Mouse (Mus musculus) MEL (cell line): ENCODE measurements around the gene Zfand2b. TPM values are rescaled to one million over a fixed set of nuclear protein-coding genes. Genes with fewer than 3 reads are reported as not detected.

Experiments used
- DNase-seq: peaks from one replicate; pipeline ENCODE4 v3.0.0; 2011; ENCODE audit warnings: low read depth, low spot score
- H3K27ac ChIP-seq: 2 replicates; pipeline ENCODE4 v1.5.1; 2012; ENCODE audit warnings: low read depth, mild to moderate bottlenecking, control low read depth, low read length, moderate library complexity; ENCODE audit not compliant: control insufficient read depth
- H3K27me3 ChIP-seq, 2 experiments: fragments of 150-350 bp in 1 of 2; sonication (generic) in 1 of 2; 2 replicates each; pipeline ENCODE4 v1.6.1; 2012; ENCODE audit warnings: low read length in 2 of 2, mild to moderate bottlenecking in 2 of 2, improper control_type of control experiment in 1 of 2, moderate library complexity in 1 of 2; ENCODE audit not compliant: insufficient read depth in 2 of 2, control insufficient read depth in 1 of 2
- H3K36me3 ChIP-seq, 2 experiments: 2 replicates each; pipeline ENCODE4 v1.6.1; 2012 to 2014; ENCODE audit warnings: low read length in 2 of 2, improper control_type of control experiment in 1 of 2, inconsistent platforms in 1 of 2, mild to moderate bottlenecking in 1 of 2; ENCODE audit not compliant: insufficient read depth in 2 of 2, control insufficient read depth in 1 of 2
- H3K4me1 ChIP-seq, 2 experiments: fragments of 150-350 bp in 1 of 2; sonication (generic) in 1 of 2; 2 replicates each; pipeline ENCODE4 v1.6.1; 2012; ENCODE audit warnings: low read length in 2 of 2, improper control_type of control experiment in 1 of 2, mild to moderate bottlenecking in 1 of 2; ENCODE audit not compliant: insufficient read depth in 2 of 2, control insufficient read depth in 1 of 2
- H3K4me3 ChIP-seq, 2 experiments: fragments of 150-350 bp in 1 of 2; sonication (generic) in 1 of 2; 2 replicates each; pipeline ENCODE4 v1.5.1; 2012; ENCODE audit warnings: low read depth in 2 of 2, low read length in 2 of 2, mild to moderate bottlenecking in 2 of 2, moderate library complexity in 2 of 2, control low read depth in 1 of 2, improper control_type of control experiment in 1 of 2; ENCODE audit not compliant: control insufficient read depth in 1 of 2, insufficient read depth in 1 of 2
- H3K79me2 ChIP-seq: 2 replicates; pipeline ENCODE4 v1.6.1; 2012; ENCODE audit warnings: mild to moderate bottlenecking, low read length, moderate library complexity; ENCODE audit not compliant: control insufficient read depth, poor library complexity, insufficient read depth
- H3K9ac ChIP-seq: 2 replicates; pipeline ENCODE4 v1.6.1; 2012; ENCODE audit warnings: low read depth, mild to moderate bottlenecking, control low read depth, low read length, moderate library complexity; ENCODE audit not compliant: control insufficient read depth, poor library complexity, severe bottlenecking
- H3K9me3 ChIP-seq: fragments of 150-350 bp; sonication (generic); replicated peaks from 2 replicates; pipeline ENCODE4 v1.6.1; 2012; ENCODE audit warnings: mild to moderate bottlenecking, low read length, improper control_type of control experiment, moderate library complexity; ENCODE audit not compliant: insufficient read depth
- CHD1 ChIP-seq: IDR thresholded peaks from 2 replicates; pipeline ENCODE4 v1.6.1; 2012; ENCODE audit warnings: low read depth, mild to moderate bottlenecking, inconsistent platforms, low read length, improper control_type of control experiment
- CTCF ChIP-seq, 3 experiments: IDR thresholded peaks in 2 of 3; conservative IDR thresholded peaks in 1 of 3; 2 replicates each; pipeline ENCODE4 v1.5.1; 2011 to 2012; ENCODE audit warnings: low read length in 3 of 3, low read depth in 2 of 3, mild to moderate bottlenecking in 2 of 3, improper control_type of control experiment in 1 of 3, inconsistent platforms in 1 of 3, mixed read lengths in 1 of 3, moderate library complexity in 1 of 3; ENCODE audit not compliant: control insufficient read depth in 1 of 3, insufficient read depth in 1 of 3, poor library complexity in 1 of 3, severe bottlenecking in 1 of 3
- E2F4 ChIP-seq: IDR thresholded peaks from 2 replicates; pipeline ENCODE4 v1.6.1; 2011; ENCODE audit warnings: low read depth, low read length, improper control_type of control experiment, borderline replicate concordance
- ELF1 ChIP-seq: IDR thresholded peaks from 2 replicates; pipeline ENCODE4 v1.6.1; 2014; ENCODE audit warnings: low read depth, mild to moderate bottlenecking, inconsistent platforms, low read length, improper control_type of control experiment, moderate library complexity
- EP300 ChIP-seq, 2 experiments: IDR thresholded peaks; 2 replicates each; pipeline ENCODE4 v1.6.1; 2011; ENCODE audit warnings: improper control_type of control experiment in 2 of 2, low read length in 2 of 2, low read depth in 1 of 2, mild to moderate bottlenecking in 1 of 2
- ETS1 ChIP-seq: IDR thresholded peaks from 2 replicates; pipeline ENCODE4 v1.6.1; 2012; ENCODE audit warnings: low read depth, mild to moderate bottlenecking, inconsistent platforms, low read length, improper control_type of control experiment, moderate library complexity
- GABPA ChIP-seq: IDR thresholded peaks from 2 replicates; pipeline ENCODE4 v1.6.1; 2012; ENCODE audit warnings: low read depth, mild to moderate bottlenecking, inconsistent platforms, low read length, improper control_type of control experiment, moderate library complexity
- GATA1 ChIP-seq: IDR thresholded peaks from 2 replicates; pipeline ENCODE4 v1.6.1; 2011; ENCODE audit warnings: low read depth, low read length, improper control_type of control experiment
- HCFC1 ChIP-seq: IDR thresholded peaks from 2 replicates; pipeline ENCODE4 v1.6.1; 2012; ENCODE audit warnings: low read depth, mild to moderate bottlenecking, inconsistent platforms, low read length, improper control_type of control experiment, moderate library complexity
- JUND ChIP-seq: IDR thresholded peaks from 2 replicates; pipeline ENCODE4 v1.6.1; 2011; ENCODE audit warnings: low read depth, mild to moderate bottlenecking, improper control_type of control experiment, low read length
- MAZ ChIP-seq: IDR thresholded peaks from 2 replicates; pipeline ENCODE4 v1.6.1; 2012; ENCODE audit warnings: low read depth, mild to moderate bottlenecking, inconsistent platforms, low read length, improper control_type of control experiment
- MEF2A ChIP-seq: IDR thresholded peaks from 2 replicates; pipeline ENCODE4 v1.6.1; 2014; ENCODE audit warnings: low read depth, mild to moderate bottlenecking, inconsistent platforms, low read length, improper control_type of control experiment; ENCODE audit not compliant: poor library complexity, insufficient replicate concordance, severe bottlenecking; ENCODE audit errors: extremely low read depth
- MXI1 ChIP-seq: IDR thresholded peaks from 2 replicates; pipeline ENCODE4 v1.6.1; 2011; ENCODE audit warnings: mild to moderate bottlenecking, low read depth, low read length, improper control_type of control experiment
- MYB ChIP-seq: IDR thresholded peaks from 2 replicates; pipeline ENCODE4 v1.6.1; 2011; ENCODE audit warnings: mild to moderate bottlenecking, low read depth, low read length, improper control_type of control experiment
- NELFE ChIP-seq: IDR thresholded peaks from 2 replicates; pipeline ENCODE4 v1.6.1; 2011; ENCODE audit warnings: low read depth, low read length, improper control_type of control experiment
- POLR2A ChIP-seq, 2 experiments: IDR thresholded peaks; 2 replicates each; pipeline ENCODE4 v1.6.1; 2011 to 2012; ENCODE audit warnings: low read length in 2 of 2, mild to moderate bottlenecking in 2 of 2, control low read depth in 1 of 2, improper control_type of control experiment in 1 of 2, low read depth in 1 of 2, moderate library complexity in 1 of 2; ENCODE audit not compliant: control insufficient read depth in 1 of 2, insufficient read depth in 1 of 2, poor library complexity in 1 of 2
- POLR2AphosphoS2 ChIP-seq: IDR thresholded peaks from 2 replicates; pipeline ENCODE4 v1.6.1; 2011; ENCODE audit warnings: low read length, improper control_type of control experiment
- POLR2AphosphoS5 ChIP-seq: IDR thresholded peaks from 2 replicates; pipeline ENCODE4 v1.6.1; 2012; ENCODE audit warnings: low read depth, borderline replicate concordance, mild to moderate bottlenecking, inconsistent platforms, low read length, moderate library complexity, mixed read lengths
- RAD21 ChIP-seq: IDR thresholded peaks from 2 replicates; pipeline ENCODE4 v1.6.1; 2011; ENCODE audit warnings: mild to moderate bottlenecking, low read depth, low read length, improper control_type of control experiment
- SIN3A ChIP-seq: IDR thresholded peaks from 2 replicates; pipeline ENCODE4 v1.6.1; 2012; ENCODE audit warnings: low read length, improper control_type of control experiment, inconsistent platforms
- SMC3 ChIP-seq: IDR thresholded peaks from 2 replicates; pipeline ENCODE4 v1.6.1; 2011; ENCODE audit warnings: low read depth, low read length, improper control_type of control experiment
- TAL1 ChIP-seq: IDR thresholded peaks from 2 replicates; pipeline ENCODE4 v1.6.1; 2012; ENCODE audit warnings: mild to moderate bottlenecking, inconsistent platforms, low read length, moderate library complexity, mixed read lengths
- TBP ChIP-seq: IDR thresholded peaks from 2 replicates; pipeline ENCODE4 v1.8.0; 2011; ENCODE audit warnings: low read depth, low read length, improper control_type of control experiment
- TCF12 ChIP-seq: IDR thresholded peaks from 2 replicates; pipeline ENCODE4 v1.6.1; 2014; ENCODE audit warnings: low read depth, mild to moderate bottlenecking, inconsistent platforms, low read length, improper control_type of control experiment, moderate library complexity
- USF1 ChIP-seq: IDR thresholded peaks from 2 replicates; pipeline ENCODE4 v1.6.1; 2014; ENCODE audit warnings: low read depth, mild to moderate bottlenecking, inconsistent platforms, low read length, improper control_type of control experiment, moderate library complexity
- USF2 ChIP-seq, 2 experiments: IDR thresholded peaks; 2 replicates each; pipeline ENCODE4 v1.6.1; 2011 to 2012; ENCODE audit warnings: improper control_type of control experiment in 2 of 2, low read length in 2 of 2, borderline replicate concordance in 1 of 2, inconsistent platforms in 1 of 2, low read depth in 1 of 2, mild to moderate bottlenecking in 1 of 2; ENCODE audit not compliant: insufficient read depth in 1 of 2
- ZC3H11A ChIP-seq: IDR thresholded peaks from 2 replicates; pipeline ENCODE4 v1.6.1; 2012; ENCODE audit warnings: low read depth, mild to moderate bottlenecking, inconsistent platforms, low read length, improper control_type of control experiment
- ZKSCAN1 ChIP-seq: IDR thresholded peaks from 2 replicates; pipeline ENCODE4 v1.6.1; 2012; ENCODE audit warnings: low read depth, mild to moderate bottlenecking, inconsistent platforms, low read length, improper control_type of control experiment, moderate library complexity
- ZNF384 ChIP-seq: IDR thresholded peaks from 2 replicates; pipeline ENCODE4 v1.6.1; 2012; ENCODE audit warnings: low read depth, mild to moderate bottlenecking, inconsistent platforms, low read length, improper control_type of control experiment
- polyA plus RNA-seq, 2 experiments: library from polyadenylated mRNA; stranded (reverse) in 1 of 2; unstranded in 1 of 2; fragments of >175 nt in 1 of 2; fragments of >200 nt in 1 of 2; gene quantifications; 2 replicates each; pipeline versions ENCODE4 v1.2.1 to v1.2.4; 2012; ENCODE audit warnings: low replicate concordance in 2 of 2, low read depth in 1 of 2; ENCODE audit not compliant: insufficient read length in 2 of 2, insufficient read depth in 1 of 2, missing spikeins in 1 of 2
- total RNA-seq: library from RNA; depleted of rRNA; stranded (reverse); fragments of 300-350 nt; gene quantifications from 2 replicates; pipeline ENCODE4 v1.2.3, GENCODE M21; 2012

Zfand2b gene
- total and polyA plus RNA-seq, 3 experiments: 15.0 to 18.3 TPM; not detected in 1

- Histone ChIP-seq H3K9ac (peak overlapping the region; percentile 93), H3K36me3 (peaks cover 4 to 36% of the 10 kb centered on the region in 2 experiments; a peak in 3 of 4 replicates), H3K4me1 (peaks cover 14 to 37% of the 10 kb centered on the region in 2 experiments), H3K9me3 (no peaks in the 10 kb centered on the region), H3K4me3 (peak overlapping the region; percentile 88 to 94), H3K27me3 (no peaks in the 10 kb centered on the region), H3K27ac (peak overlapping the region; percentile 91), H3K79me2 (peaks cover 38% of the 10 kb centered on the region)
- peak; percentile 44 for DNase-seq
- TF ChIP-seq MXI1 (peak; percentile 18; the same call in 1 of the 2 replicates), ELF1 (no peak)
Observed at GRCm38 (mm10) chr1:75140601-75141190, 27.8 kb upstream of the Zfand2b start.

DNA sequence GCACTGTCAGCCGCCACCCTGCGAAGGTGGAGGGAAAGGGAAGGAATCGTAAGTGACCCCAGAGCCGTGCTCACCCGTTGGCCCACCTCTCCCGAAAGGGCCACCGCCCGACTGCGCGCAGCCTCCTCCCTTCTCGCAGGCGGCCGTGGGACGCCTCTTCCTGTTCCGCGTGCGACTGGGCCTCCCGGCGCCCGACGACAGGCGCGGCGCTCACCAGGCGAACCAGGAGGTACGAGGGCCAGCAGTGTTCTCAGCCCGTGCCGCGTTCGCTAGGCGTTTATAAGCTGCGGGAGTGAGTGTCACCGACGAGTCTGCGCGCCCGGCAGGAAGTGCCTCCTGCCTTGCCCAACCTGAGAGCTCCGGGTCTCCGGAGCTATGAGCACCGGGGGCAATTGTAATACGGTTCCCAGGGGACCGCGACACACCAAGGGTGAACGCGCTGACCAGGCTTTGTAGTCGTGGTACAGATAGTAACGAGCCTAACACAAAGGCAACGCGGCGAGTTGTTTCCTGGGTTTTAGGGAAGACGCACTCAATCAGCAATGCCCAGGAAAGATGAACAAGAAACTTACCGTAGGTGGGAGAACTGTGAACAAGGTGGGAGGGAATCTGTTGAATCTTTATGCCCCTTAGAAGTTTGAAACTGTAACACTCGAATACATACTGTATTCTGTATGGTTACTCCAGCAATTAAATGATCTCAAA lies 26.8 kb upstream of the Zfand2b start:
- DNase-seq: peak; percentile 80
- Histone ChIP-seq H3K4me3 (peak overlapping the region; percentile 88 to 94), H3K9ac (peak overlapping the region; percentile 93), H3K9me3 (no peaks in the 10 kb centered on the region), H3K79me2 (peaks cover 38% of the 10 kb centered on the region), H3K27ac (peak overlapping the region; percentile 91), H3K4me1 (peaks cover 11 to 28% of the 10 kb centered on the region in 2 experiments), H3K36me3 (peaks cover 4 to 27% of the 10 kb centered on the region in 2 experiments; a peak in 3 of 4 replicates), H3K27me3 (no peaks in the 10 kb centered on the region)
- TF ChIP-seq TBP (0 out of 2 replicates have a peak, but pooled peaks have one; percentile 1), SIN3A (peak; percentile 44; the same call in 1 of the 2 replicates), GATA1 (no peak), RAD21 (no peak), ZNF384 (no peak), POLR2A (IDR thresholded peaks at IDR 0.05; ENCODE audit: control insufficient read depth in 1 of 2, insufficient read depth in 1 of 2, low read depth in 1 of 2, low read length in 2 of 2, poor library complexity in 1 of 2) (peak; percentile 67 to 85), EP300 (IDR thresholded peaks at IDR 0.05; ENCODE audit: low read depth in 1 of 2, low read length in 2 of 2) (no peak), ETS1 (no peak; the same call in 1 of the 2 replicates), CHD1 (no peak), MXI1 (peak; percentile 65), USF1 (peak; percentile 34), POLR2AphosphoS5 (peak; percentile 81; the same call in 1 of the 2 replicates), HCFC1 (peak; percentile 57; the same call in 1 of the 2 replicates), USF2 (IDR thresholded peaks at IDR 0.05; ENCODE audit: borderline replicate concordance in 1 of 2, insufficient read depth in 1 of 2, low read depth in 1 of 2, low read length in 2 of 2) (no peak), MAZ (no peak), POLR2AphosphoS2 (no peak), SMC3 (no peak), NELFE (peak; percentile 70), ELF1 (peak; percentile 69), JUND (no peak), ZKSCAN1 (no peak), E2F4 (no peak), GABPA (no peak), CTCF (IDR thresholded peaks at IDR 0.05 in 2 of 3, conservative IDR thresholded peaks at IDR 0.05 in 1 of 3; ENCODE audit: control insufficient read depth in 1 of 3, insufficient read depth in 1 of 3, low read depth in 2 of 3, low read length in 3 of 3, poor library complexity in 1 of 3, severe bottlenecking in 1 of 3) (no peak), TCF12 (no peak; the same call in 1 of the 2 replicates), ZC3H11A (no peak), TAL1 (no peak), MEF2A (no peak), MYB (no peak)
